Mouse (Mus musculus): Measurements from ENCODE around the gene Spon1. TPM values are rescaled to one million over a fixed set of nuclear protein-coding genes. Genes with fewer than 3 reads are reported as not detected.

Spon1 gene
- polyA plus RNA-seq, 1 experiment from 2014 or later, result 30.4 TPM

GRCm38 (mm10) chr7:113963766-113964165 lies 198.0 kb downstream of the Spon1 start:
- no peak overlapping the region for H3K4me3 ChIP-seq
- H3K9me3 ChIP-seq, result no peaks in the 10 kb centered on the region
- 40% methylated on average over 4 of the region's 4 CpGs for WGBS
- H3K36me3 ChIP-seq, result no peaks in the 10 kb centered on the region
- H3K9ac ChIP-seq, result no peak overlapping the region
- H3K4me1 ChIP-seq, result peaks cover 15% of the 10 kb centered on the region
- no peak for ATAC-seq (ENCODE audit: insufficient number of reproducible peaks, insufficient read depth, low FRiP score, low TSS enrichment, low read depth)
- no peaks in the 10 kb centered on the region for H3K27me3 ChIP-seq
- no peak overlapping the region for H3K4me2 ChIP-seq
- peak overlapping the region; percentile 48; the same call in 1 of the 2 replicates for H3K27ac ChIP-seq

- H3K9ac ChIP-seq, result no peak overlapping the region
- no peak overlapping the region for H3K4me2 ChIP-seq
- H3K27ac ChIP-seq, result no peak overlapping the region
- ATAC-seq (ENCODE audit: insufficient number of reproducible peaks, insufficient read depth, low FRiP score, low TSS enrichment, low read depth), result no peak
- H3K9me3 ChIP-seq, result no peaks in the 10 kb centered on the region
- H3K4me3 ChIP-seq, result no peak overlapping the region
- H3K4me1 ChIP-seq, result peaks cover 15% of the 10 kb centered on the region
- H3K27me3 ChIP-seq, result no peaks in the 10 kb centered on the region
- WGBS, result 83% methylated on average over 8 of the region's 8 CpGs
- no peaks in the 10 kb centered on the region for H3K36me3 ChIP-seq
Observed at GRCm38 (mm10) chr7:113965625-113966024, 199.8 kb downstream of the Spon1 start.

GRCm38 (mm10) chr7:113969182-113969581 lies 203.4 kb downstream of the Spon1 start:
- H3K4me2 ChIP-seq, result no peak overlapping the region

GRCm38 (mm10) chr7:113972536-113972935 lies 206.7 kb downstream of the Spon1 start:
- ATAC-seq (ENCODE audit: insufficient number of reproducible peaks, insufficient read depth, low FRiP score, low TSS enrichment, low read depth), result no peak
- Histone ChIP-seq H3K9ac (no peak overlapping the region), H3K4me1 (peaks cover 3% of the 10 kb centered on the region; the same call in 1 of the 2 replicates), H3K4me2 (no peak overlapping the region), H3K36me3 (0 out of 2 replicates have a peak, but pooled peaks cover 3% of the 10 kb centered on the region), H3K9me3 (peaks cover 9% of the 10 kb centered on the region; the same call in 1 of the 2 replicates), H3K27me3 (no peaks in the 10 kb centered on the region), H3K4me3 (no peak overlapping the region), H3K27ac (no peak overlapping the region)
- WGBS, result 92% methylated on average over 4 of the region's 4 CpGs

More at GRCm38 (mm10) chr7:113969182-113969581, 203.4 kb downstream of the Spon1 start:
- Histone ChIP-seq H3K4me3 (no peak overlapping the region), H3K27me3 (no peaks in the 10 kb centered on the region), H3K9me3 (peaks cover 9% of the 10 kb centered on the region; the same call in 1 of the 2 replicates), H3K27ac (no peak overlapping the region), H3K9ac (no peak overlapping the region), H3K4me1 (no peaks in the 10 kb centered on the region), H3K36me3 (0 out of 2 replicates have a peak, but pooled peaks cover 3% of the 10 kb centered on the region)
- no peak for ATAC-seq (ENCODE audit: insufficient number of reproducible peaks, insufficient read depth, low FRiP score, low TSS enrichment, low read depth)

GRCm38 (mm10) chr7:113986406-113987134 lies 220.8 kb downstream of the Spon1 start:
- no peaks in the 10 kb centered on the region for H3K36me3 ChIP-seq
- no peaks in the 10 kb centered on the region for H3K9me3 ChIP-seq
- no peak overlapping the region for H3K4me2 ChIP-seq
- H3K9ac ChIP-seq, result no peak overlapping the region
- 75% methylated on average over 10 of the region's 10 CpGs for WGBS
- no peaks in the 10 kb centered on the region for H3K27me3 ChIP-seq
- no peak for ATAC-seq (ENCODE audit: insufficient number of reproducible peaks, insufficient read depth, low FRiP score, low TSS enrichment, low read depth)
- no peaks in the 10 kb centered on the region for H3K4me1 ChIP-seq
- no peak overlapping the region for H3K4me3 ChIP-seq
- no peak overlapping the region for H3K27ac ChIP-seq

- no peak overlapping the region for H3K4me3 ChIP-seq
- no peaks in the 10 kb centered on the region for H3K9me3 ChIP-seq
- ATAC-seq (ENCODE audit: insufficient number of reproducible peaks, insufficient read depth, low FRiP score, low TSS enrichment, low read depth), result no peak
- H3K4me2 ChIP-seq, result no peak overlapping the region
- no peaks in the 10 kb centered on the region for H3K36me3 ChIP-seq
- no peaks in the 10 kb centered on the region for H3K27me3 ChIP-seq
- H3K9ac ChIP-seq, result no peak overlapping the region
- no peak overlapping the region for H3K27ac ChIP-seq
- no peaks in the 10 kb centered on the region for H3K4me1 ChIP-seq
Observed at GRCm38 (mm10) chr7:113988156-113988555, 222.4 kb downstream of the Spon1 start.

GRCm38 (mm10) chr7:113997675-113998354 lies 232.0 kb downstream of the Spon1 start:
- Histone ChIP-seq H3K36me3 (no peaks in the 10 kb centered on the region), H3K9ac (no peak overlapping the region), H3K9me3 (0 out of 2 replicates have a peak, but pooled peaks cover 3% of the 10 kb centered on the region), H3K4me3 (no peak overlapping the region), H3K27ac (no peak overlapping the region), H3K4me1 (no peaks in the 10 kb centered on the region), H3K27me3 (no peaks in the 10 kb centered on the region), H3K4me2 (no peak overlapping the region)
- peak; percentile 69; the same call in 1 of the 2 replicates for ATAC-seq (ENCODE audit: insufficient number of reproducible peaks, insufficient read depth, low FRiP score, low TSS enrichment, low read depth)
- 79% methylated on average over 7 of the region's 7 CpGs for WGBS

GRCm38 (mm10) chr7:114004171-114004570 lies 238.4 kb downstream of the Spon1 start:
- Histone ChIP-seq H3K4me1 (no peaks in the 10 kb centered on the region), H3K9me3 (0 out of 2 replicates have a peak, but pooled peaks cover 3% of the 10 kb centered on the region), H3K4me2 (no peak overlapping the region), H3K27ac (no peak overlapping the region), H3K27me3 (peaks cover 3% of the 10 kb centered on the region; the same call in 1 of the 2 replicates), H3K36me3 (no peaks in the 10 kb centered on the region), H3K9ac (no peak overlapping the region), H3K4me3 (no peak overlapping the region)
- 21% methylated on average over 5 of the region's 5 CpGs for WGBS
- no peak for ATAC-seq (ENCODE audit: insufficient number of reproducible peaks, insufficient read depth, low FRiP score, low TSS enrichment, low read depth)

GRCm38 (mm10) chr7:114005499-114005898 lies 239.7 kb downstream of the Spon1 start:
- H3K4me2 ChIP-seq, result no peak overlapping the region
- H3K9ac ChIP-seq, result no peak overlapping the region
- ATAC-seq (ENCODE audit: insufficient number of reproducible peaks, insufficient read depth, low FRiP score, low TSS enrichment, low read depth), result no peak
- H3K4me1 ChIP-seq, result no peaks in the 10 kb centered on the region
- H3K4me3 ChIP-seq, result no peak overlapping the region
- H3K36me3 ChIP-seq, result no peaks in the 10 kb centered on the region
- H3K27me3 ChIP-seq, result peaks cover 3% of the 10 kb centered on the region; the same call in 1 of the 2 replicates
- no peak overlapping the region for H3K27ac ChIP-seq
- H3K9me3 ChIP-seq, result 0 out of 2 replicates have a peak, but pooled peaks cover 3% of the 10 kb centered on the region
- 77% methylated on average over 5 of the region's 5 CpGs for WGBS

GRCm38 (mm10) chr7:114006456-114006855 lies 240.7 kb downstream of the Spon1 start:
- H3K27ac ChIP-seq, result no peak overlapping the region
- H3K36me3 ChIP-seq, result no peaks in the 10 kb centered on the region
- no peak for ATAC-seq (ENCODE audit: insufficient number of reproducible peaks, insufficient read depth, low FRiP score, low TSS enrichment, low read depth)
- whole genome bisulfite sequencing, result 81% methylated on average over 8 of the region's 8 CpGs
- H3K27me3 ChIP-seq, result peaks cover 3% of the 10 kb centered on the region; the same call in 1 of the 2 replicates
- no peak overlapping the region for H3K9ac ChIP-seq
- no peaks in the 10 kb centered on the region for H3K4me1 ChIP-seq
- H3K4me2 ChIP-seq, result no peak overlapping the region
- H3K4me3 ChIP-seq, result no peak overlapping the region
- 0 out of 2 replicates have a peak, but pooled peaks cover 2% of the 10 kb centered on the region for H3K9me3 ChIP-seq

GRCm38 (mm10) chr7:114007565-114007964 lies 241.8 kb downstream of the Spon1 start:
- peaks cover 3% of the 10 kb centered on the region; the same call in 1 of the 2 replicates for H3K27me3 ChIP-seq
- H3K36me3 ChIP-seq, result no peaks in the 10 kb centered on the region
- no peaks in the 10 kb centered on the region for H3K9me3 ChIP-seq
- H3K9ac ChIP-seq, result no peak overlapping the region
- no peak for ATAC-seq (ENCODE audit: insufficient number of reproducible peaks, insufficient read depth, low FRiP score, low TSS enrichment, low read depth)
- 67% methylated on average over 5 of the region's 5 CpGs for WGBS
- no peaks in the 10 kb centered on the region for H3K4me1 ChIP-seq
- no peak overlapping the region for H3K27ac ChIP-seq
- no peak overlapping the region for H3K4me2 ChIP-seq
- H3K4me3 ChIP-seq, result no peak overlapping the region

Measured in embryonic facial prominence, embryonic 13.5 days (tissue).